Mouse (Mus musculus): ENCODE measurements at regions not wholly inside any gene's neighbourhood (a gene's known extent, or its start where the extent isn't known, plus 50 kb on each side); places are given as distances from the start of the nearest gene placed in this dataset.

DNA sequence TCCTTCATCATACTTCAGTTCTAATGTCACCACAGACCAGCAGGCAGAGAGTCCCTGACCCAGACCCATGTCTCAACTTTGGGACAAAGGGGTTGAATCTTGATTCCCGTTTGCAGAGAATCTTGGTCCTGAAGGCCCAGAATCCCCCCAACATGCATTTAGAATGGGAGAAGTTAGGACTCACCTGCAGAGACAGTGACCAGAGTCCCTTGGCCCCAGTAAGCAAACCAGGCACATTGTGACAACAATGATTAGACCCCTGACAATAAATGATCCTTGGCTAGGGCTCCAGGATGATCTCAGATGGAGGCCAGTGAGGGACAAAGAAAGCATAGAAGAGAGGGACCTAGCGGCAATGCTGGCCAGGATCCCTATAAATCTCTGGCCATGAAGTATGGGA is 60.4 kb upstream of the Adam6b start:
- TF ChIP-seq FLI1 (IDR thresholded peaks at IDR 0.05; ENCODE audit: low read length) (no peak), GATA1 (IDR thresholded peaks at IDR 0.05; ENCODE audit: borderline replicate concordance, low read length) (no peak)
